Mouse (Mus musculus) embryonic facial prominence, embryonic 12.5 days (tissue): ENCODE measurements around the gene Tm9sf1. TPM values are rescaled to one million over a fixed set of nuclear protein-coding genes. Genes with fewer than 3 reads are reported as not detected.

Source experiments
- ATAC-seq: fragments of 200-750 bp; cut with Nextera tagmentation; 2 replicates; pipeline ENCODE4 v1.8.0; 2017; ENCODE audit not compliant: insufficient number of reproducible peaks, insufficient read depth, low FRiP score, low TSS enrichment
- H3K27ac ChIP-seq: fragments of 300-500 bp; sonication (generic); 2 replicates; pipeline ENCODE4 v1.5.1; 2016; ENCODE audit warnings: mild to moderate bottlenecking
- H3K27me3 ChIP-seq: fragments of 300-500 bp; sonication (generic); 2 replicates; pipeline ENCODE4 v1.6.1; 2016; ENCODE audit warnings: mild to moderate bottlenecking, moderate library complexity
- H3K36me3 ChIP-seq: fragments of 300-500 bp; sonication (generic); 2 replicates; pipeline ENCODE4 v1.6.1; 2016; ENCODE audit warnings: mild to moderate bottlenecking
- H3K4me1 ChIP-seq: fragments of 300-500 bp; sonication (generic); 2 replicates; pipeline ENCODE4 v1.6.1; 2016
- H3K4me2 ChIP-seq: fragments of 300-500 bp; sonication (generic); replicated peaks from 2 replicates; pipeline ENCODE4 v1.6.1; 2016; ENCODE audit warnings: mild to moderate bottlenecking, moderate library complexity
- H3K4me3 ChIP-seq: fragments of 300-500 bp; sonication (generic); 2 replicates; pipeline ENCODE4 v1.5.1; 2016; ENCODE audit warnings: mild to moderate bottlenecking
- H3K9ac ChIP-seq: fragments of 300-500 bp; sonication (generic); 2 replicates; pipeline ENCODE4 v1.6.1; 2016; ENCODE audit warnings: mild to moderate bottlenecking, moderate library complexity
- H3K9me3 ChIP-seq: fragments of 300-500 bp; sonication (generic); 2 replicates; pipeline ENCODE4 v1.6.1; 2016; ENCODE audit warnings: mild to moderate bottlenecking, moderate library complexity
- WGBS: fragments of 180-500 bp; shearing (Covaris S2); methylation state at CpG from one replicate; pipeline ENCODE4 v1.1.7; 2016; 5-methylcytosine and 5-hydroxymethylcytosine counted together
- polyA plus RNA-seq: library from polyadenylated mRNA; unstranded; fragments of >200 nt; fragmentation: Nextera tagmentation; extraction: Ambion mirVana; gene quantifications from 2 replicates; pipeline ENCODE4 v1.2.1, GENCODE M21; 2016

The Tm9sf1 gene
- polyA plus RNA-seq, 1 experiment from 2014 or later = 102 TPM

DNA sequence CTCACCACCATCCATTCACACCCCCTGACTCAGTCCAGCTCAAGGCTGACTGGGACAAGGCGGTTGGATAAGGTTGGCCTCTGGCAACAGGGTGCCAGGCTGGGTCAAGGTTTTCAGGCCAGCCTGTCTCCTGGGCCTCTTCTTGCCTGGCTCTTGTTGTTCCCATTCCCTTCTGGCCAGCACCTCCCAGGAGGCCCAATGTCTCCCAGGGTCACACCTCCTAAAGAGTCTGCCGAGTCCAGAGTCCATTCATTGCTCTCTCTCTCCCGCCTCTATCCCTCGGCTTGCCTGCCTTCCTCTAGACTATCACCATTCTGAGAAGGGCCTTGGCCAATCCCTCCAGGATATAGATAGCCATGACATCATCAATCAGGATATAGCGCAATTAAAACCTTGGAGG, 14.4 kb upstream of the Tm9sf1 start:
- Histone ChIP-seq H3K27ac (no peak overlapping the region), H3K9ac (no peak overlapping the region), H3K4me2 (no peak overlapping the region), H3K4me1 (peaks cover 5% of the 10 kb centered on the region; the same call in 1 of the 2 replicates), H3K36me3 (peaks cover 21% of the 10 kb centered on the region), H3K4me3 (no peak overlapping the region), H3K27me3 (no peaks in the 10 kb centered on the region), H3K9me3 (no peaks in the 10 kb centered on the region)
- WGBS = 93% methylated on average over 5 of the region's 5 CpGs
- no peak for ATAC-seq

DNA sequence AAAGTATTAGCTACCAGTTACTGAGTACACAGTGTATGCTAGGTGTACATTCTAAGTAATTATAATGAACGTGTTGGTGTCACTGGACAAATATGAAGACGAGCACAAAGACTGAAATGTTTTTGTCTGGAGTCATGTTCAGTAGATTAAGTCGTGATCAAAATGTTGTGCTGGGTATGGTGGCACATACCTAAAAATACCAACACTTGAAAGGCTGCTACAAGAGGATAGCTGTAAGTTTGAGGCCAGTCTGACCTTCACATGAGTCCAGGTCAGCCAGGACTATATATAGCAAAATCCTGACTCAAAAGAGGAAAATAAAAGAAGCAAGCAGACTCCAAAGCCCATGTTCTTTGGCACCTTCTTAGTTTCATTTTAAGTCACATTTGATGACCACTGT, 13.3 kb upstream of the Tm9sf1 start:
- no peak for ATAC-seq
- Histone ChIP-seq H3K27ac (no peak overlapping the region), H3K4me3 (no peak overlapping the region), H3K36me3 (peaks cover 16% of the 10 kb centered on the region), H3K4me1 (peaks cover 5% of the 10 kb centered on the region; the same call in 1 of the 2 replicates), H3K4me2 (no peak overlapping the region), H3K9ac (no peak overlapping the region), H3K9me3 (no peaks in the 10 kb centered on the region), H3K27me3 (no peaks in the 10 kb centered on the region)
- 86% methylated on average over 3 of the region's 3 CpGs for WGBS

DNA sequence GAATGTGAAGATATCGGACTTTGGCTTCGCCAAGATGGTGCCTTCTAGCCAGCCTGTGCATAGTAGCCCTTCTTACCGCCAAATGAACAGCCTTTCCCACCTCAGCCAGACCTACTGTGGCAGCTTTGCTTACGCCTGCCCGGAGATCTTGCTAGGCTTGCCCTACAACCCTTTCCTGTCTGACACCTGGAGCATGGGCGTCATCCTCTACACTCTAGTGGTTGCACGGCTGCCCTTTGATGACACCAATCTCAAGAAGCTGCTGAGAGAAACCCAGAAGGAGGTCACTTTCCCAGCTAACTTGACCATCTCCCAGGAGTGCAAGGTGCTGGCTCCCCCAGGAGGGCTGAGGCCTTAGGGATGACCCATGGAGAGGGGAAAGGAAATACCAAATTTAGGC, 7.9 kb upstream of the Tm9sf1 start:
- 83% methylated on average over 7 of the region's 7 CpGs for WGBS
- Histone ChIP-seq H3K27me3 (no peaks in the 10 kb centered on the region), H3K4me3 (no peak overlapping the region), H3K4me1 (no peaks in the 10 kb centered on the region), H3K9me3 (no peaks in the 10 kb centered on the region), H3K36me3 (peaks cover 6% of the 10 kb centered on the region; the same call in 1 of the 2 replicates), H3K27ac (no peak overlapping the region), H3K9ac (no peak overlapping the region), H3K4me2 (no peak overlapping the region)
- ATAC-seq = no peak

DNA sequence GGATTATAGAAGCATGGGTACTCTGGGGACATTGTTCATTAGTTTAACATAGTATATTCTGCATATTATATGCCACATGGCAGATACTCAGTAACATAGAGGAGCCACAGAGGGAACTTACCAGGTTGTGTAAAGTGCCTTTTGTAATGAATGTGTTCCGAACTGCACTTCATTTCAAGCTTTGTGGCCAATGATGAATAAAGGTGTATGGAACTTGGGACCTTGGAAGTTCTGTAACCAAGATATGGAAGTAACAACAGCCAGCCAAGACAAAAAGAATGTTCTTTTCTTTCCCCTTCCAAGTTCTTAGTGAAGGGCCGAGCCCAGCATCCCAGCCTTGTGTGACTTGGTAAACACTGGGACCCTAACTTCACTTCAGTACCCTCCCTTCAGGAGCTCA, 6.3 kb upstream of the Tm9sf1 start, which contains the start of gene Tssk4:
Tssk4 (plus strand) TSS at position 301 of the 400 bp plus-strand sequence.
- H3K4me2 ChIP-seq = no peak within 1 kb of the TSS
- no peak within 1 kb of the TSS for H3K27ac ChIP-seq
- no peaks in the 10 kb centered on the region for H3K9me3 ChIP-seq
- H3K9ac ChIP-seq = no peak within 1 kb of the TSS
- no peak within 1 kb of the TSS for H3K4me3 ChIP-seq
- H3K36me3 ChIP-seq = peaks cover 11% of the 10 kb centered on the region; the same call in 1 of the 2 replicates
- H3K27me3 ChIP-seq = no peaks in the 10 kb centered on the region
- WGBS = 93% methylated on average over 2 of the region's 2 CpGs
- ATAC-seq = no peak
- H3K4me1 ChIP-seq = peaks cover 3% of the 10 kb centered on the region

DNA sequence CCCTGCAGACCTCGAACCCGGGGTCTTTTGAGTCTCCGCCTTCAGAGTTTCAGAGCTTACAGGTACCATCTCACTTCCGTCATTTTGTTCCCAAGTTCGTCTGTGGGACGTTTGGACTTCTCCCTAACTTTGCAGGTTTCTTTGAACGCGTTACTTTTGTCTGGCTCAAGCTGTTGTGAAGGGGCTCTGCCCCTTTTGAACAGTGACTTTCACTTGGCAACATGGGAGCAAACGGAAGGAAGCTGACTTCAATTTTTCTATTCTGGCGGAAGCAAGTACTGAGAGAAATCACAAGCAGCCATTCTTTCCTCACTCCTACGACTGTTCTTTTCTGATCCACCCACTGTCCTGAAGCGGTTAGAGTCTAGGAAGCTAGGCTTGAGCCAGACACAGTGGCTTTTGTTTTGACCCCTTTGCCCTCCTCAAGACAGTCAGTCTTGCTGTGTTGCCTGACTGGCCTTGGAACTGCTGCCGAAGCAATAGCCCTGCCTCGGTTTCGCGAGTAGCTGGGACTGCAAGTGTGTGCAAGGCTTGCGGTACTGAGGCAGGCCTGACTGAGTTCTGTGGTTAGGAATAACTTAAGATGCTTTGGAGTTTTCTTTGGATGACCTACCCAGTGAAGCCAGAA, 769 bp upstream of the Tm9sf1 start:
- peaks cover 19% of the 10 kb centered on the region for H3K4me1 ChIP-seq
- no peaks in the 10 kb centered on the region for H3K27me3 ChIP-seq
- H3K9me3 ChIP-seq = no peaks in the 10 kb centered on the region
- 20% methylated on average over 17 of the region's 17 CpGs for WGBS
- H3K9ac ChIP-seq = peak overlapping the region; percentile 96
- ATAC-seq = no peak
- H3K4me3 ChIP-seq = peak overlapping the region; percentile 95
- peak overlapping the region; percentile 26 for H3K27ac ChIP-seq
- H3K36me3 ChIP-seq = peaks cover 33% of the 10 kb centered on the region
- H3K4me2 ChIP-seq = peak overlapping the region; percentile 92

DNA sequence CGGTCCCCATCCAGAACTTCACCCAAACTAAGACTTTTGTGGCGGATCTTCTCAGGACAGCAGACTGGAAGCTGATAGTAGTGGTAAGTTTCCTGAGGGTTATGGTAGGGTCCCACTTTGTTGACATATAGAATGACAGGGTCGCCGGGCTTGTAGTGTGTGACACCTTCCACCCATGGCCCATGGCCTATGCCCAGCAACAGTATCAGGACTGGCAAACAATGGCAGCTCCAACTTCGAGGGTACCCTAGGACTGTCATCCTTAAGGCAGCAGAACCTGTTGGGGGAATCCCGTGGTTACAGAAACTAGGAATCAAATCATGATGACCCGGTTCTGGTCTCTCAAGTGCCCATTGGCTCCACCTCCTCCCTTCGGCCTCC, 937 bp downstream of the Tm9sf1 start:
- peak overlapping the region; percentile 96 for H3K9ac ChIP-seq
- peak overlapping the region; percentile 95 for H3K4me3 ChIP-seq
- peaks cover 49% of the 10 kb centered on the region for H3K36me3 ChIP-seq
- ATAC-seq = no peak
- peaks cover 19% of the 10 kb centered on the region for H3K4me1 ChIP-seq
- no peaks in the 10 kb centered on the region for H3K9me3 ChIP-seq
- 20% methylated on average over 8 of the region's 8 CpGs for WGBS
- peak overlapping the region; percentile 88 for H3K27ac ChIP-seq
- no peaks in the 10 kb centered on the region for H3K27me3 ChIP-seq
- peak overlapping the region; percentile 92 for H3K4me2 ChIP-seq

DNA sequence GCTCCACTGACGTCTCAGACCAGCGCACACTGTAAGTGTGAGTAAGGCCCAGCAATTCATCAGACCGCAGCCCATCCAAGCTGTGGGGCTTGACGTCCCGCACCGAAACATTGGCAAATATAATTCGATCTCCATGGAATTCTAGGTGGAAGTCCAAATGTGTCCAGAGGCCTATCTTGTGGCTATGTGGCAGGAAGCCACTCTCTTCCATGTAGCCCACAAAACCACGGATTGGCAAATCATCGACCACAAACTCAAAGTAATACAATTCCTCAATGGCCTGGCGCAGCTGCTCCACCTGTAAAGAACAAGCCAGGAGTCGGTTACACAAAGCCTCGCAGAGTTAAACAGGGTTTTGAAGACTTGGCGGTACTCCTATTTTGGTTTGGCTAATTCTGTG, 2.3 kb downstream of the Tm9sf1 start:
- ATAC-seq = no peak
- Histone ChIP-seq H3K27ac (no peak overlapping the region), H3K4me3 (no peak overlapping the region), H3K9ac (no peak overlapping the region), H3K27me3 (no peaks in the 10 kb centered on the region), H3K36me3 (peaks cover 53% of the 10 kb centered on the region), H3K4me1 (peaks cover 20% of the 10 kb centered on the region), H3K4me2 (no peak overlapping the region), H3K9me3 (no peaks in the 10 kb centered on the region)
- WGBS = 94% methylated on average over 13 of the region's 13 CpGs

DNA sequence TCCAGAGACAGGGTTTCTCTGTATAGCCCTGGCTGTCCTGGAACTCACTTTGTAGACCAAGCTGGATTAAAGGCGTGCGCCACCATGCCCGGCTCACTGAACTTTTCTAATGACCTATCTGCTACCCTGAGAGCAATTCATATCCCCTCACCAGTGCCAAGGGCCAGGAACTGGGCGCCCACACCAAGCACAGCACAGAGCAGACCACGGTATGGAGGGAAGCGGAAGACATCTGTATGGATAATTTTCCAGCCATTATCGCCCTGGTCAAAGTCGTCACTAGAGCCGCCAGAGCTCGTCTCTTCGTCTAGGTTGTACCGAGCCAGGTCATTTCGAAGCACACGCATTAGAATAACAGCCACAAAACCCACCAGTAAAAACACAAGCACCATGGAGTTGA, 2.8 kb downstream of the Tm9sf1 start:
- WGBS = 94% methylated on average over 14 of the region's 14 CpGs

DNA sequence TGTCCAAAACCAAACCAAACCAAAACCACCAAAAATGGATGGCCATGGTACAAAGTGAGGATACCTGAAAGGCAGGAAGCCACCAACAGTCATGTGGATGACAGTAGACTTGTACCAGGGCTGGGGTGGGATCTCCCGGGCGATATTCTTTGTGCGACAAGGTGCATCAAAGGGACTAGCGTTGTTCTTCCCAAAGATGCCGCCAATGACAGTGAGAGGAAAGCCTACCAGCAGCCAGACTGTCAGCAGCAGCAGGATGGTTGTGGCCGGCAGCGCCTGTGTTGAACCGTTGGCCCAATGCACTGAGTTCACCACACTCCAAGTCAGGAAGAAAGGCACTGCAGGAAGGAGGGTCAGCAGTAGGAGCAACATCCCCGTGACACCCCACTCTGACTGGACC, 5.8 kb downstream of the Tm9sf1 start, which contains the start of gene Gm49378:
Gm49378 (minus strand) TSS at position 101 of the 400 bp plus-strand sequence.
- H3K27ac ChIP-seq = no peak within 1 kb of the TSS
- no peaks in the 10 kb centered on the region for H3K9me3 ChIP-seq
- ATAC-seq = no peak
- 94% methylated on average over 9 of the region's 9 CpGs for WGBS
- H3K9ac ChIP-seq = no peak within 1 kb of the TSS
- no peaks in the 10 kb centered on the region for H3K27me3 ChIP-seq
- peaks cover 69% of the 10 kb centered on the region for H3K36me3 ChIP-seq
- no peak within 1 kb of the TSS for H3K4me2 ChIP-seq
- H3K4me1 ChIP-seq = peaks cover 20% of the 10 kb centered on the region
- no peak within 1 kb of the TSS for H3K4me3 ChIP-seq

More for the DNA sequence above, 2.8 kb downstream of the Tm9sf1 start:
- Histone ChIP-seq H3K36me3 (peaks cover 53% of the 10 kb centered on the region), H3K27me3 (no peaks in the 10 kb centered on the region), H3K4me2 (no peak overlapping the region), H3K4me1 (peaks cover 23% of the 10 kb centered on the region), H3K9ac (no peak overlapping the region), H3K9me3 (no peaks in the 10 kb centered on the region), H3K27ac (no peak overlapping the region), H3K4me3 (no peak overlapping the region)
- no peak for ATAC-seq

DNA sequence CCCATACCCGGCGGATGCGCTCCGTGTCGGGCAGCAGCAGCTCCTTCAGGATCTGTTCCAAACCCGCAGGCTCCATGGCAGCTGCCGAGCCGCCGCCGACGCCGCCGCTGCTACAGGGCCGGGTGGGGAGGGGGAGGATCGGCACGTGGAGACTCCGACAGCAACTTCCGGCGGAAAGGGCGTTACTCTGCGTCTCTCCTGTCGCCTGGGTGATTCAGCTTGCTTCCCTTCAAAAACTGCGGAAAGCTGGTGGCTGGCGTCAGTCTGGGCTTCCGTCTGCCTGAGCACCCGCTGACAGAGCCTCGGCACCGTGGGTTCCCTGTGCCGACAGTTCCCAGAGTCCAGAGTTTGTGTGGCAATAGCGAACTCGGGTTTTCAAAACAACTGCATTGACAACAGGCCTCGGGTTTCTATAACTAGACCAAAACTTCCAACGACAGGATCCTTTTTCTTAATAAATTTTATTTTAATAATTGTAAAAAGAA, 8.0 kb downstream of the Tm9sf1 start, which contains the start of gene Ipo4:
Ipo4 (minus strand) TSS at position 435 of the 485 bp plus-strand sequence.
- Histone ChIP-seq H3K4me2 (peak within 1 kb of the TSS; percentile 94), H3K27me3 (no peaks in the 10 kb centered on the region), H3K4me3 (peak within 1 kb of the TSS; percentile 59), H3K9ac (peak within 1 kb of the TSS; percentile 67), H3K27ac (peak within 1 kb of the TSS; percentile 41; the same call in 1 of the 2 replicates), H3K9me3 (no peaks in the 10 kb centered on the region), H3K36me3 (peaks cover 81% of the 10 kb centered on the region), H3K4me1 (peaks cover 13% of the 10 kb centered on the region)
- peak; percentile 71 for ATAC-seq
- WGBS = 2% methylated on average over 33 of the region's 33 CpGs

DNA sequence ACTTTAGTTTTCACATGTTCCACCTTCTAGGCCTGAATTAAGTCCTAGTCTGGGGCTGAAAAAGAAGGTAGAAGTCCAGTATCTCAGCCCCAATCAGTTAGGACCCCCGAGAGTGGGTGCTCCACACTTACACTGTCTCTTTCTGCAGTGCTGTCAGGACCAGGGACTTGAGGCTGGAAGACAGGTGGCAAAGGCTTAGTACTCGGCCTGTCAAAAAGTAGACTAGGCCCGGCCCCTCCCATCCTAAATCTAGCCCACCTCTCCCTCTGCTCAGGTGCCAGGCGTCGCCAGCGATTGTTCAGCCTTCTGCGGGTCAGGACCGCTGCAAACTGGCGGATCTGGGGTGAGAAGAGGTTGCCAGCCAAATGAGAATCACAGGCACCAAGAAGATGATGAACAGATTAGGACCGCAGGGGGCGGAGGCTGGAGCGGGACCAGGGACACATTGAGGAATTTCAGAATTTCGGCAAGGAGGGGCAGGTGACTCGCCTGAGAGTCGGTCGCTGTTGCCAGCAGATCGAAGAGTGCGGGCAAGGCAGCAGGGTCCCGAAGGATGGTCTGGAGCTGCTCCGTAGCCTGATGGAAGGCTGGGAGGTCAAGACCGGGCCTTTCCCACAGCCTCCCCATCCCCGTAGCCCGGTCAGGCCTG, 8.6 kb downstream of the Tm9sf1 start:
- Histone ChIP-seq H3K9me3 (no peaks in the 10 kb centered on the region), H3K27me3 (no peaks in the 10 kb centered on the region), H3K4me1 (peaks cover 13% of the 10 kb centered on the region), H3K27ac (peak overlapping the region; percentile 41; the same call in 1 of the 2 replicates), H3K4me3 (peak overlapping the region; percentile 59), H3K4me2 (peak overlapping the region; percentile 94), H3K36me3 (peaks cover 81% of the 10 kb centered on the region), H3K9ac (peak overlapping the region; percentile 67)
- peak; percentile 57; the same call in 1 of the 2 replicates for ATAC-seq
- 5% methylated on average over 23 of the region's 23 CpGs for WGBS

DNA sequence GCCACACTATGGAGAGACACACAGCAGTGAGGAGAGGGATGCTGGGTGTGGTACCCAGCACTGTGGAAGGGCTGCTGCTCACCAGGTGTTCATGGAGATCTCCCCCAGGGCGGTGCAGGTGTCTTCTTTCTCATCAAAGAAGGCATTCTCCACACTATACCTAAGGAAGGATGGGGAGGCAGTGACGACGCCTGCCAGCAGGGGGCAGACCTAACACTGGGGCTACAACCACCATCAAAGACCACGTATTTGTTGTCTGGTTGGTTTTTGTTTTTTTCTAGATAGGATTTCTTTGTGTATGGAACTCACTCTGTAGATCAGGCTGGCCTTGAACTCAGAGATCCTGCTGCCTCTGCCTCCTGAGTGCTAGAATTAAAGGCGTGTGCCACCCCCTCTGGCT, 14.3 kb downstream of the Tm9sf1 start:
- WGBS = 50% methylated on average over 5 of the region's 5 CpGs
- H3K4me3 ChIP-seq = no peak overlapping the region
- H3K36me3 ChIP-seq = peaks cover 97% of the 10 kb centered on the region

More for the DNA sequence above, 14.3 kb downstream of the Tm9sf1 start:
- no peak for ATAC-seq
- Histone ChIP-seq H3K9ac (no peak overlapping the region), H3K27me3 (no peaks in the 10 kb centered on the region), H3K4me1 (peaks cover 1% of the 10 kb centered on the region), H3K9me3 (no peaks in the 10 kb centered on the region), H3K4me2 (no peak overlapping the region), H3K27ac (no peak overlapping the region)
